Mouse (Mus musculus) layer of hippocampus, postnatal 25 days (tissue): ENCODE data around the gene Ccm2. TPM values are rescaled to one million over a fixed set of nuclear protein-coding genes. Genes with fewer than 3 reads are reported as not detected.

ENCODE experiments used
- DNase-seq, 2 experiments: peaks; one replicate each; pipeline ENCODE4 v3.0.0; 2022; ENCODE audit warnings: mixed read lengths in 2 of 2, low spot score in 1 of 2; ENCODE audit errors: extremely low spot score in 1 of 2
- total RNA-seq, 2 experiments: library from RNA; stranded (reverse); gene quantifications; 2 replicates each; pipeline ENCODE4 v1.2.3; 2021

Ccm2 gene
- total RNA-seq, 2 experiments from 2014 or later = 51.8 to 54.9 TPM

DNA sequence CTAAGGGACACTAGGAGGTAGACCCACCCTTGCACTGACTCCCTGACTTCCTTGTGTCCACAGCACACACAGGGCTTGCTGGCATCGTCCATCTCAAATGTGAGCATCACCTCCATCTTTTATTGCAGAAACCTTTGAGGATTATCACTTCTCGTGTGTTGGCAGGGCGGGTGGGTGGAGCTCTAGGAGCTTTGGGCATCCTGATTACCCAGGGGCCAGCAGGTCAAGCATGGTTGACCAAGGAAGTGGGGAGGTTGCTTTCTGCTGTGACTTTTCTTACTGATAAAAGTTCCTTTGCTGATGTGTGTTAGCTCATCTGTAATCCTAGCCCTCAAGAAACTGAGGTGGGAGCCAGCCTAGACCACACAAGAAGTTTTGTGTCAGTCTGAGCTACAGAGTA is 29.5 kb downstream of the Ccm2 start:
- DNase-seq = no peak

DNA sequence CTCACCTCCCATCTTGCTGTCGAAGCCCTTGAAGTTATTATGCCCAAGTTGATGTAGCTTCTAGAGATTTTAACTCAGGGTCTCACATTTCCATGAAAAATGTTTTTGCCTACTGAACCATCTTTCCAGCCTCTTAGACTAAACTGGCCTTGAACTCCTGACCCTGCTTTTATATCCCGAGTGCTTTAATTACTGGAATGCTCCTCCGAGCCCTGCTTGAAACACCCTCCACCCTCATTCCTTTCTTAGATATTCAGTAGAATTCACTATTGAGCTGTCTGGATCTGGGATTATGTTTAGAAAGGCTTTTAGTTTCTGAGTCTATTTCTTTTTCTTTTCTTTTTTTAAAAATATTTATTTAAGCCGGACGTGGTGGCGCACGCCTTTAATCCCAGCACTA is 32.7 kb downstream of the Ccm2 start:
- no peak for DNase-seq

DNA sequence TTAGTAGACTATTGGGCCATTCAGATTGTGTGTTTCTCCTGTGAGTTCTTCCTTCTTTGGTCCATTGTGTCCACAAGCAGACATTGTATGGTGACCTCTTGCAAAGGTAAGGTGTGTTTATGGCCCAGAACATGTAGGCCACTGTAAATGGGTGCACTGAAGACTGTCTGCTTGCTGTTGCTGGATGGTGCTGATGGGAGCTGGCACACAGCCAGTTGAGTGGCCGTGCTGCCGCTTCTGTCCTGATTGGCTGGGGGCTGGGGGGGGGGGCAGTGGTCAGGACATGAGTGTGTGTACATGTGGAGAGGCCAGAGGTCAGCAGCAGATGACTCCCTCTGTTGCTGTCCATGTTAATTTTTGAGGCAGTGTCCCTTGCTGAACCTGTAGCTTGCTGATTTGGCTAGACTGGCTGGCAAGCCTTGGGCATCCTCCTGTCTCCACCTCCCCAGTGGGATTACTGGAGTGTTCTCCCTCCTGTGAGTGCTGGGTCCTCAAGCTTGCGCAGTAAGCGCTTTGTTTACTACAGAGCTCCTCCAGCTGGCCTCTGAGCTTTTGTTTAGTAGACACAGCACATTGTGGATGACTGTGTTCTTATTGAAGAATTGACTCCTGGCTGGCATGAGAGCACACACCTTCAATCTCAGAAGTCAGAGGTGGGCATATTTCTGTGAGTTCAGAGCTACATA is 33.5 kb downstream of the Ccm2 start:
- DNase-seq = no peak

DNA sequence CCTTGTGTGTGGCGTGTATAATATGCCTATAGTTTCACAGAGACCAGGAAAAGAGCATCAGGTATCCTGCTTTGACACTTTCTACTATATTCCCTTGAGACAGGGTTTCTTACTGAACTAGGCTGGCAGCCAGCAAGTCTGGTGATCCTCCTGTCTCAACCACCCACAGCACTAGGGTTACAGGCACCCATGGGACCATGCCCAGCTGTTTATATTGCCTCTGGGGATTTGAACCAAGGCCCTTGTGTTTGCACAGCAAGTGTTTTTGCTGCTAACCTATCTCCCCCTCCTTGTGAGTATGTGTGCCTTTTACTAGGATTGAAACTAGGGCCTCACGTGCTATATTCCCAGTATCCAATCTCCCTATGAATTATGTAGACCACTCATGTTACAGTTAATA is 34.9 kb downstream of the Ccm2 start:
- DNase-seq = no peak

DNA sequence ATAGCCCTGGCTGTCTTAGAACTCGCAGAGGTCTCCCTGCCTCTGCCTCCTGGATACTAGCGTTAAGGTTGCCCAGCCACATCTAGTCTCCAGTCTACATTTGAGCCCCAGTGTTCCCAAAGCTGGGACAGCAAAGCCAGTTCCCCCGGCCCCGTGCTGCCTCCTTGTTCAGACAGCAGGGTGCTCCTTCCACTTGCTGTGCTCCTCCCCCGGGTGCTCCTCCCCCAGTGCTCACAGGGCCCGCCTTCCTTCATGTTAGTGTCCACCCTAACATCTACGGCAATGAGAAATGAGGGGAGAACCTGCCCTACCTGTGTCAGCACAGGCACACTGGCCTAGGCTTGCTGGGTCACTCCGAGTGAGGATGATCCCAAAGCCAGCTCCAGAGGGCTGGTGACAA is 39.1 kb downstream of the Ccm2 start:
- no peak for DNase-seq

DNA sequence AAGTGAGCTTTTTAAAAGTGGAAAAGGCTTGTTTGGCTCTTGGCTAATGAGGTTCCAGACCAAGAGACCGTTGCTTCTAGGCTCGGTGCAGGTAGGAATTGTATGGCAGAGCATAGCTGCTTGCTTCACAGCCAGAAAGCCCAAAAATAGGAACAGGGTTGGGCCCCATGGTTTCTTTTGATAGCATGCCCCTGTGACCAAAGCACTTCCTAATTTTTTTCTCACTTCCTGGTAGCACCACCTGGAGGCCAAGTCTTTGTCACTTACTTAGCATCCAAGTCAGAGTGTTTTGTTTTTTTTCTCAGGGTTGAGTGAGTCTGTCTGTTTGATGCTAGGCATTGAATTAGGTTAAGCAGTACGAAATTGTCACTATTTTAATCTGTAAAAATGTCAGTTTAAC is 40.0 kb downstream of the Ccm2 start:
- no peak for DNase-seq

DNA sequence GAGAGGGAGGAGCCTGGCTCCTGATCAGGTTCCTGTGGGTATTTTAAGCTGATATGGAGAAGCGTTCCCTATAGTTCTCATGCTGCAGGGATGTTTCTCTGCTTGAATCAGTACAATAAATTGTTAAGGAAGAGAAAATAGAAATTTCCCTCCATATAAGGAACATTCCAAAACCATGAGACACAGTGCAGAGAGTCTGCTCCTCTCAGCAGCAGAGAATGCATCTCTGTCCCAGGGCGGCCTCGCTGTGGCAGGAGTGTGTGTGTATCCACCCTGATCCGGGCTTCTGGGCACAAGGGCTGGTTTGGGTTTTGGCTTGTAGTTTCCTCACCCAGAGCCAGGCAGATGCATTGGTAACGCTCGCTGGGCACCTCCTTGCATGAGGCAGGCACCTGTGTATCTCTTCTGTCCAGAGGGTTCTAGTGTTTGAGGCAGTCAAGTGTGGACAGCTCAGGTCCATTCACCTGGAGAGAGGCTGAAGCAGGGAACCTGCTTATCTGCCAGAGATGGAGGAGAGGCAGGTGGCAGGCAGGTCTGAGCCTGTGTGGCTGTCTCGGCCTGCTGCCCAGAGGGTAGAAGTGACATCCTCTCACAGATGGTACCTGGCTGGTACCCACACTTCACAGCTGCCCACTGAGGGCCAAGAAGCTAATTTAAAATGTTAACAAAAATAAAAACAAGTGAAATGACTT is 40.7 kb downstream of the Ccm2 start:
- DNase-seq = no peak

DNA sequence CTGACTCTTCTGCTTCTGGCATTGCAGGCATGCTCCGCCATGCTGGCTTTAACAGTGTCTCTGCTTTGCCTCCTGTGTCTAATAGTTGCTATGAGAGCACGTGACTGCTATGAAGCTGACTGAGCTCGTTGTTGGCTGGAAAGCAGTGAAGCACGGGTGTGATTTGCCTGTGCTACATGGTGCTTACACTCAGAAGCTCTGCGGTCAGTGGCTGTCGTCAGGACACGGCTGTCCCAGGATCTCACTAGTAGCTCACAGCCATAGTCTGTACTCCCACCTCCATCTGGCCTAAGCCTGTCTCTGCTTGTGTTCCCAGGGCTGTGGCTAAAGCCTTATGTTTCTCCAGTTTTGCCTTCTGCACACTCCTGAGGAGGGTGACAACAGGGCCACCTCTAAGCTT is 41.6 kb downstream of the Ccm2 start:
- DNase-seq = no peak

DNA sequence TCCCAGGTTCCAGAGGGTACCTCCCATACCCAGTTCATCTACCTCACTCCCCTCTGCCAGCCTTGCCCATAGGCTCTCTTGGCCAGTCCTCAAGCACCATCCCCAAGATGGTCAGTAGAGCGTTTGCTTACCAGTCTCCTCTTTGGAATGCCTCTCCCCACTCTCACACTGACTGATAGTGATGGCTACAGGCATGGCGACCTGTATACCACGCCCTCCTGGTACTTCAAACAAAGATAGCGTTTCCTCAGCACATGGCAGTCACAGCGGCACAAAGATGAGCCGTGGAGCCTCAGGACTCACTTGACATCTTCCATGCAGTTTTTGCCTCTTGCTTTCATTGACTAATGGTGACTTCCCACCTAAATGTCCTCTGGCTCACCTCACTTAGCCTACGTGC is 43.2 kb downstream of the Ccm2 start:
- DNase-seq = no peak

DNA sequence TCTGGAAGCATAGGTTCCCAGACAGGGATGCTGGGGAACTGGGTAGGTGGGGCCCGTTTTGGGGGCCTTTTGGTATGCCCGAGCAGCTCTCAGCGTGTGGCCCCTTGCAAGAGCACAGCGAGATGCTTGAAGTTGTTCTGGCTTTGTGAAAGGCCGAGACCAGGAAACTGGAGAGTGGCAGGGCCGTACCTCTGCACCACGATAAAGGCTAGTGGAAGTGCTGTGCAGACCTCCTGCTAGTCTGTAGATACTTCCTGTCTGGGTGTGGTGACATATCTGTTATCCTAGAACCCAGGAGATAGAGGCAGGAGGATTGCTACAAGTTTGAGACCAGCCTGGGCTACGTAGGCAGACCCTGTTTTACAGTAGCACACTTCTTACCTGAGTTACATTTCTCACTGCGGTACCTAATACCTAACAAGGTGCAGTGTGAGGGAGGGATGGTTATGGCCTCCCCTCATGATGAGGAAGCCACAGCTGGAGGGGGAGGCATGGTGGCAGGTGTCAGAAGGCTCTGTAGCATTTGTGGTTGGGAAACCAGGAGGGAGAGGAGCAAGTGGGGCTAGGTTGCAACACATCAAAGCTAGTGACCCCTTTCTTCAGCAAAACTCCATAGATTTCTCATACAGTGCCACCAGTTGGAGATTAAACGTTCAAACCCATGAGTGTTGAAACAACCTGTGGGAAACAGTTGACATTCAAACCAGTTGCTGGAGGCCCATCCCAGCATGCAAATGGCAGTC is 44.4 kb downstream of the Ccm2 start:
- DNase-seq = no peak

DNA sequence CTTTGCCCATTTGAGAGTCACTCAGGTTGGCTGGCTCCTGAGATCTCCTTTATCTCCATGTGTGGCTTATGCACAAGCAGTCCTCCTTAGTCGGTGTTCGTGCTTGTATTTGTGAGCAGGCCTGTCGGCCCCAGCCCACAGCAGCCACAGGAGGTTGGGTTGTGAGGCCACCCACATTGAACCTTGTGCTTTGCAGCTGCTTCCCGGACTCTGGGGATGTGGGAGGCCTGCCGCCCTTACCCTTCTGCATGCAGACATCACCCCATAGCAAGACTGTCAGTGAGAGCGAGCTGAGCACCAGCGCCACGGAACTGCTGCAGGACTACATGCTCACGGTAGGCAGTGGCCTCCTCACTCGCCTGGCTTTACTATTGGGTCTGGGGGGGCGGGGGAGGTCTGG is 46.7 kb downstream of the Ccm2 start:
- no peak for DNase-seq

DNA sequence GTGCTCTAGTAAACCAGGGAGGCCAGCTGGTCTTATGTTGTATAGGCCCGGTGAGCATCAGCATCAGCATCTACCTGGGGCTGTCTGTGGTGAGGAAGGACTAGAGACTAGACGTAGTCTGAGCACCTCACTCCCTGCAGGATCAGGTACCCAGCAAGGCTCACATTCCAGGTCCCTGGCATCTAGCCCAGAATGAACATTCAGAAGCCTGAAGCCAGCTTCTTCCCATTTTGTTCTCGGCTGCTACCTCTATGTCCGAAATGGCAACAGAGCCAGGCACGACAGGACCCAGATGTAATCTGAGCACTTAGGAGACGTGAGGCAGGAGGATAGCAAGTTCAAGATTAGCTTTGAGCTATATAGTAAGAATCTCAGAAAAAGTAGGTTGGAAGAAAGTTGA is 48.2 kb downstream of the Ccm2 start:
- no peak for DNase-seq

DNA sequence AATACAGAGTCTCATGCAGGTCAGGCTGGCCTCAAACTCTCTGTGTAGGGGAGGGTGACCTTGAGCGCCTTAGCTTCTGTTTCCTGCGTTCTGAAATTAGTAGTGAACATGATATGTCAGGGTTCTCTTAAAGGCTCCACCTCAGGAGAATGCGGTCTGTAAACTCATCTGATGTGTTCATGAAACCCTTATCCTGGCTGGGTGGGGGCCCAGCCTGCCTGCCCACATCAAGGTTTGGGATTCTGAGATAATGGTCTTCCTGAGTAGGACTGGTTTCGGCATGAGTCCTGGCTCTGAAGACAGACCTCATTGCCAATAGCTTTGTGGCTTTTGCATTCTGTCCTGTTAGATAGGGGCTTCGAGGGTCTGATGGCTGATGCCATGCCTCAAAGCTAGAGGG is 48.7 kb downstream of the Ccm2 start:
- no peak for DNase-seq

DNA sequence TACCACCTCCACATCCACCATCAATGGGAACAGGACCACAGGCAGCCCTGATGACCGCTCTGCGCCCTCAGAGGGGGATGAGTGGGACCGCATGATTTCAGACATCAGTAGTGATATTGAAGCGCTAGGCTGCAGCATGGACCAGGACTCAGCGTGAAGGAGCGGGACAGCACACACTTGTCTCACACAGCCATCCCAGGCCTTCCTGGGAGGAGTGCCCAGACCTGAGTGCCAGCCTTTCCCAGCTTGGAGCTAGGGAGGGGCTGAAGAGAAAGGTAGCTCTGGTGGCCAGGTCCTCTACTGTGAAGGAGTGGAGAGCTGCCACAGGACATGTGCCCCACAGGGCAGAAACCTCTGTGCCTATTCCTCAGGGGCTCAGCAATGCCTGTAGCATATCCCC is 49.5 kb downstream of the Ccm2 start:
- DNase-seq = no peak

DNA sequence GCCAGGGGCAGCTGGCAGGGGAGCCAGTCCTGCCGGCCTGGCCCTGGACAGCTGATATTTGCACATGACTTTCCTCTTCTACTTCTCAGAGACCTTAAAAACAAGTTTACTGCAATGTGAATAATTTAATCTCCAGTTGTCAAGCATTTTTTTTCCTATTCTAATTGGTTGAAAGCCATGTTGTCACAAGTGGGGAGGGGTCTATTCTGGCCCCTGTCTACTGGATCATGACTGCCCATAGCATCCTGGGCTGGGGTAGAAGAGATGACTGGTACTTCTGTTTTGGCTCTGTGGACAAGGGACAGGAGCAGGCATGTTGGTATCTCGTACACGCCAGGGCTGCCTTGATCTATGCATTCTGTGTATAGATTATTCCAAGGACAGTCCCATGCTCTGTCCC is 49.9 kb downstream of the Ccm2 start:
- no peak for DNase-seq

DNA sequence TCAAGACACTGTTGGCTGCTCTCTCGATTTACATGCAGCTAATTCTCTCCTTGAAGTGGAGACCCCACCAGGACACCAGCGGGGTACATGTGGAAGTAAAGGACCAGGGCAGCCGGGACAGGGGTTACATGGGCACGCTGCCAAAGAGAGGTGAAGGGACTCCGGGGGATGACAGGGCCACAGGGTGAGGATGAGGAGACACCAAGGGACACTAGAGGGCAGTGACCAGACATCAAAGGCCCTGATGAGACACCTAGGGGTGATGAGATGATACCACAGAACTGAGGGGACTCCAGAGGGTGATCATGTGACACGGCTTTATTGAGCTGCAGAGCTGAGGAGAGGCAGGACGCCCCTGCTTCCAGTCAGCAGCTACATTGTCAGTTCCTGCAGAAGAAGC is 50.8 kb downstream of the Ccm2 start:
- no peak for DNase-seq

DNA sequence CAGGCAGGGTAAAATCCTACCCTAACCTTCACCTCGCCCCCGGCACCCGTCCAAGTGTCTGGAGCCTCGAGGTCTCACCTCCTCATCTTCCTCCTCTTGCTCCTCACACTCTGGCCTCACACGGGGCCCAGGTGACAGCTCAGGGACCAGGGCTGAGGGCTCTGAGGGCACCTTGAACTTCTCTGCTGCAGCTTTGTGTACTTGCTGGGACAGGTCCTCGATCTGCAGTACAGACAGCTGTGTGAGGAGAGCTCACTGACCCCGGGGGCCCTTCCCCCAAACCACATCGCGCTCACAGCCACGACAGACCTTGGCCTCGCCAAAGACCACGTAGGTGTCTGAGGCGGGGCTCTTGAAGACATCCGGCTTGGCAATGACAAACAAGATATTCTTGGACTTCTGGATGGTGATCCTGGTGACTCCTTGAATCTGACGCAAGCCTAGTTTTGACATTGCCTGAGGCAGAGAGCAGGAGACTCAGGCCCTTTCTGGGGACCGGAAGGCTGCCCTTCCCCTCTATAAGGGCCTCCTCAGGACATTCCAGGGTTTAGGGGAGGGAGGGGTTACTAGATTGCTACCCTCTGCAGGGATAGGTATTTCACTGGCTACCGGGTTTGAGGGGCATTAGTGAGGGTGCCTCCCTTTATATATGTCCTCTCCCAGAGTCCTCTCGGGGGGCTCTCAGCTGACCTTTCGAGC is 51.7 kb downstream of the Ccm2 start:
- DNase-seq = no peak

DNA sequence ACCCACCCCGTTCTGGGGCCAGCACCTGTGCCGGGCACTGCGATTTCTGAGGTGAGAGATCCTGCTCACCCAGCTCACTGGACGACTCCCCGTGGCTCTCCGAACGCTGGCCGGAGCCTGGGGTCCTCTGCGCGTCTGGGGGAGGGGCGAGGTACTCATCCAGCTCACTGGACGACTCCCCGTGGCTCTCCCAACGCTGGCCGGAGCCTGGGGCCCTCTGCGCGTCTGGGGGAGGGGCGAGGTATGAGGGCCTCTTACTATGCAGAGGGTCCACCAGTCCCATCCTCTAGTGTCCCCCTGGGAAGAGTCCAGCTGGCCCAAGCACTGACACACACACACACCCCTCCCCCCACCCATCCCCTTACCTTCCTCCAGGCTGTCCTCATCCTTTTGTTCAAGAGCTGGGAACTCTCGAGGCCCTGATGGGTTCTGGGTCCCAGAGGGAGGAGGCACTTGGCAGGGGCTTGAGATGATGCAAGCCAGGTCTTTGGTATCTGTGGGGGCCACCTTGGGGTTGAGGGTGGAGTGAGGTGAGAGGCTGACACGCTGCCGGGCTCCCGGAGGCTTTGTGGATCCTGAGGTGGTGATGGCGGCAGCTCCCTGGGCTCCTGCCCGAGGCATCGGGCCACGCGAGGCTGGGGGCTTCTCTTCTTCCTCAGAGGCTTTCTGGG is 52.5 kb downstream of the Ccm2 start:
- DNase-seq = peak in 1 of 2 experiments; percentile 40

DNA sequence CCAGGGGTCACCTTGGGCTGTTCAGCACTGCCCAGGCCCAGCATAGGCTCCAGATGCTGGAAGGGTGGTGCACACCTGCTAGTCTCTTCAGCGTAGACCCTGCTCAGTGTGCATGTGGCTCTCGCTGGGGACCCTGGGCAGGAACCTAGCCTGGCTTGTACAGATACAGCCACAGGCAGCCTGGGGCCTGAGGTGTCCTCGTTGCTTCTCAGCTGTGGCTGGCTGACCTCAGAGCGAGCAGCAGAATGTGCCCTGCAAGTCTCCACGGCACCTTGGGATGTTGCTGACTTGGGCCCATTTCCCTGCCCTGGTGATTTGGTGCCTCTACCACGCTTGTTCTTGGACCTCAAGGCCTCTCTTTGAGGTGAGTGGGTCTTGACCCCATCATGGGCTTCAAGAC is 53.1 kb downstream of the Ccm2 start:
- DNase-seq = no peak

DNA sequence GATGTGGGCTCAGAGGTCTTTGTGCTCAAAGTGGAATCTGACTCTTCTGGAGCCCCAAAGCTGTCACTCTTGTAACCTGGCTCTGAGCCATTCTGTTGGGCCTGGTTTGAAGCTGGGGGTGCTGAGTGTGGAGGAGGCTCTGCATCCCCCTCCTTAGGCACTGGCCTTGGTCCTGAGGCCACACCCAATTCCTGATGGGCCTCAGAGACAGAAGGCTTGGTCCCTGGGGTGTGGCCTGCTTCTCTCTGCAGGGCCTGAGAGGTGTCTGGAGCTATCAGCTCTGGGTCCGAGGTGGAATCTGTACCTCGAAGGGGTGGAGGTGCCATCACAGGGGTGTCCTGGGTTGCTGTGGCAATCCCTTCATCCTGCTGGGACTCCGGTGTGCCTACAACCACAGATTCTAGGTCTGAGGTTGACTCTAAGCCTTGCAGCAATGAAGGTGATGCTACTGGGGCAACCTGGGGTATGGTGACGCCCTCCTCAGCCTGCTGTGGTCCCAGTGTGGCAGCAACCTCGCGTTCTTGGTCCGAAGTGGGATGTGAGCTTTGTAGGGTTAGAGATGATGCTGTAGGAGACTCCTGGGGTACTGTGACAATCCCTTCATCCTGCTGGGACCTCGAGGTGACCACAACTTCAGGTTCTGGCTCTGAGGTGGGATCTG is 53.7 kb downstream of the Ccm2 start:
- DNase-seq = no peak
